Mouse (Mus musculus): Measurements from ENCODE around the gene Pbx1.

- TF ChIP-seq POLR2AphosphoS2 (IDR thresholded peaks at IDR 0.05; ENCODE audit: low read length) (no peak), RAD21 (IDR thresholded peaks at IDR 0.05; ENCODE audit: low read depth, low read length) (no peak), ETS1 (IDR thresholded peaks at IDR 0.05; ENCODE audit: low read depth, low read length) (no peak), UBTF (IDR thresholded peaks at IDR 0.05; ENCODE audit: borderline replicate concordance, insufficient read depth, low read depth, low read length) (no peak), EP300 (IDR thresholded peaks at IDR 0.05; ENCODE audit: low read depth in 1 of 2, low read length in 2 of 2) (no peak)
Observed at GRCm38 (mm10) chr1:168384594-168384955, 47.5 kb downstream of the Pbx1 start.

All from MEL (cell line).